Mouse (Mus musculus) adrenal gland, adult 8-10 months (tissue): ENCODE data around the gene Tarbp1. TPM values are rescaled to one million over a fixed set of nuclear protein-coding genes. Genes with fewer than 3 reads are reported as not detected.
A peak's percentile ranks its signal among the peaks of the same experiment; 100 is the strongest.

Experiments
- DNase-seq: peaks from one replicate; pipeline ENCODE4 v3.0.0; 2022
- total RNA-seq, 4 experiments: library from RNA; stranded (reverse); gene quantifications; 2 replicates each; pipeline ENCODE4 v1.2.4; 2022

Gene Tarbp1
- total RNA-seq: 1 to 10 TPM; 6.3 to 7.9 (median 7.8) TPM

DNA sequence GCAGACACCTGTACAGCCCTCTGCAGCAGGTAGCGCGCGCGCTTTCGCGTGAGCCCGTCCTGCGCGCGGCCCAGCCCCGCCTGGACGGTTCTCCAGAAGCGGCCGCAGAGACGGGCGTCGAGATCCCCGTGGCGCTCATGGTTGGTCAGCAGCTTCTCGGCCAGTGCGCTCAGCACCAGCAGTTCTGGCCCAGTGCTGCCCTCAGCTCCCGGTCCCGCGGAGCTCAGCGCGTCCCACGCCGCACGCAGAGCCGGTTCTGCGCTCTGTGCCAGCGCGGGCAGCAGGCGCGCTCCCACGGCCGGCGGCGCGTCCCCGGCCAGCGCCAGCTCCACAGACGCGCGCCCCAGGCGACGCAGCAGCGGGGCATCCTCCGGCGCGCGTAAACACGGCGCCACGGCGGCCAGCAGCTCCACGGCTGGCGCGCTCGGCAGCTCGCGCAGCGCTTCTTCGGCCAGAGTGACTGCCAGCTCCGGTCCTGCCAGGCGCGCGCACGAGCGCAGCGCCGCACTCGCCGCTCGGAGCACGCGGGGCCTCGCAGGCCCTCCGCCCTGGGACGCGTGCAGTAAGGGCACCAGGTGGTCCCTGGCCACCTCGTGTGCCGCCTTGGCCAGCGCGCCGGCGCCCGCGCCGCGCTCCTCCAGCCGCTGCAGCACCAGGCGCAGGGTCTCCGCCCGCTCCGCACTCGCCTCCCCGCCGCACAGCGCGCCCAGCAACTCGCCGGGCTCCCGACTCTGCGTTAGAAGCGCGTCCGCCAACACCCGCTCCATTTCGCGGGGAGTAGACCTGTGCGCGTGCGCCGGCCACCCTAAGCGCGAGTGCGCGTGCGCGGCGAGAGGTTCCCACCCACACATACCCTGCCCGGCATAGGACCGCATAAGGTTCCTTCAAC, at the start of gene Tarbp1:
Gene Tarbp1 (minus strand): TSS at position 767 of the 889 bp plus-strand sequence.
- peak; percentile 84 for DNase-seq

DNA sequence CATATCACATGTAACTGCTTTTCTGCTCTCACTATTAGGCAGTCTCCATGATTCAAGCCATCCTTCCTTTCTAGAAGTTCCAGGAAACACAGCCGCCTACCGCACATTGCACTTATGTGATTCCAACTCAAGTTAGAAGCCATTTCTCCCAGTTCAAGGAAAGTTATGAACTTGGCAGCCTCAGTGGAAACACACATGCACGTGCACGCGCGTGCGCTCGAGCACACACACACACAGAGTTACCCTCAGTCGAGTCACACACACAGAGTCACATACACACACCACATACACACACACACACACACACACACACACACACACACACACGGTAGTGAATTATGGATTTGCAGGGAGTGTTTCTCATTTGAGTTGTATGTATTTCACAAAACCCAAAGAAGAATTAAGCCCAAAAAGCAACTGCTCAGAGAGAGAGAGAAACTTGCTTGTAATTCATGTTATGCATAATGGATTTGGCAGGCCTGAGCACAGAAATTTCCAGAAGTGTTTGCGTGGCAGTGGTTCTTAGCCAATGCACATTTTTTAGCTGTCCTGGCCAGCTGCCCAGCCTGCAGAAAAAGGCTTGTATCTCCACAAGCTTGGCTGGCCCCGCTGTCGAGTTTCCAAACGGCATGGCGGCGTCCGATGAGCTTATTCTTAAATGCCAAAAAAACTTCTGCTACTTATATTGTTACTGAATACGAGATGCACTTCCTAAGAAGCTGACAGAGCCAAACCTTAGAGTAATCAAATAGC, 49.5 kb upstream of the Tarbp1 start:
- DNase-seq: peak; percentile 82

GRCm38 (mm10) chr8:126523060-126523574, 48.3 kb upstream of the Tarbp1 start:
- DNase-seq: peak; percentile 78

- DNase-seq: no peak
These were observed 44.6 kb upstream of the Tarbp1 start for GRCm38 (mm10) chr8:126519447-126519975.

DNA sequence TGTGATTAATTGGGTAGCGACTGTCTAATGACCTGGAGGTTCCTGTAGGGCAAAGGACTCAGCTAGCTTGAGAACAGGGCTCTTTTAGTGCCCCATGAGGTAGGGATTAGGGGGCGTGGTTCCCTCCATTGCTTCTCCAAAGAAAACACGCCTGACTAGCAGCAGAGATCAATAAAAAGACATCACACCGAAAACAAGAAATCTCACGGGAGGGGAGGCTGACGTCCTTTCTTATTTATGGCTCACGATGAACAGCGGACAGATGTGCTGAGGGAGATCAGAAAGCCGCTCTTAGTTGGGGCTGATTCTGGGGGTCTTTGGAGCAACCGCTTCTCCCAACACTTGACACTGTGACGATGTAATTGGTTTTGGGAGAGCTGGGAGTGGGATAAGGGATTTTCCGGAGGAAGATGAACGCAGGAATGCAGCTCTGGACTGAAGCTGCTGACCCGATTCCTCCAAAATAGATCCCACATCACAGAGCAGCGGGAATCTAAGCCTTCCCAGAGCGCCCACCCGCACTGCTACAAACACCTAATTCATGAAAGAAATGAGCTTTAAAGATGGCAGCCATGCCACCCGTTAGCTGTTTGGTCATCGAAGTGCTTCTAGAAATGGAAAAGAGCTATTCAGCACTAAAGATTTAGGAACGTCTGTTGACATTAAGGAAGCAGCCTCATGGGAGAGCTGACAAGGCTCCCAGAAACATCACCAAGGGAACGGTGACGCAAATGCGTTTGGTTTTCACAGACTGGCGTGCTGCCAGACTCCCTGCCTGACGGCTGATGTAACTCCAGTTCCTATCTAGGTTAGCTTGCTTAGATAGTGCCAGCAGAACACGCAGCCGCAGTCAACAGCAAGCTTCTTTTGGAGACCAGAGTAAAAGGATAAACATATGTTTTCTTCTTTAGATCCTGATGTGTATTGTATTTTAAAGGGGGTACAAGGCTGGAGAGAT, 42.0 kb upstream of the Tarbp1 start:
- DNase-seq: peak; percentile 99

DNA sequence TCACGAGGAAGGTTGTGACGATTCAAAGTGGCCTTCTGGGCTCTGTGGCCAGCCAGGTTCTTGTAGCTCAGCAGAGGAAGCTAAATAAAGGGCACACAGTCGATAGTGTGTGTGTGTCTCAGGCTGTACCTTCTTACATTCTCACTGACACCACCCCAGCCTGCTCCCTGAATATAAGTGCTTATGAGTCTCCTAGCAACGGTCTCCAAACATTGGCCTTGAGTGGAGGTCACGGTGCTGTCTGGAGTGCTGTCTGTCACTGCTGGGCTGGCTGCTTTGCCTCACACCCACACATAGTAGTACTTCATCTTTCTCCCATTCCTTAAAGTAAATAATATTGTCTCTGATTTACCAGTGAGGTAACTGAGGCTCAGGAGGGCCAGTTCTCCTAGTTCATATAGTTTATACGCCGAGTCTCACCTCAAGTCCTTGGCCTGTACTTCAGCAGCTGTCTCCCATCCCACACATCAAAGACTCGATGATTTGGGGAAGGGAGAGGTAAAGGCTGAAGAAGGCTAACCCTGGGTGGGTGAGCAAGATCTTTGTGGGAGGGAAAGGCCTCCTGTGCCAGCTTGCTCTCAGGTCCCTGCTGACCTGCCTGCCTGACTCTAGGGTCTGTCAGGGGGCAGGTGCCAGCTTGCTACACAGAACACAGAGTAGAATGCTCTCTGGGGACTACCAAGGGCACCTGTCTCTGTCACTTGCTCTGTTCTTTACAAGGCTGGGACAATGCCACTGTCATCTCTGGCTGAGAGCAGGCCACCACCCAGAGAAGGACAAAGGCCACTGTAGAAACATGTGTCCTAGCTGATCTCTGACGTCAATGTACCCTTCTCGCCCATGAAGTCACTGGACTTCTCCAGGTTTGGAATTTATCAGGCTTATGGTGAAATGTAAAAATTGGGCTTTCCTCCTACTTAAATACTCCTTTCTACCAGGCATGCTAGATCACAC, 39.4 kb upstream of the Tarbp1 start:
- no peak for DNase-seq

DNA sequence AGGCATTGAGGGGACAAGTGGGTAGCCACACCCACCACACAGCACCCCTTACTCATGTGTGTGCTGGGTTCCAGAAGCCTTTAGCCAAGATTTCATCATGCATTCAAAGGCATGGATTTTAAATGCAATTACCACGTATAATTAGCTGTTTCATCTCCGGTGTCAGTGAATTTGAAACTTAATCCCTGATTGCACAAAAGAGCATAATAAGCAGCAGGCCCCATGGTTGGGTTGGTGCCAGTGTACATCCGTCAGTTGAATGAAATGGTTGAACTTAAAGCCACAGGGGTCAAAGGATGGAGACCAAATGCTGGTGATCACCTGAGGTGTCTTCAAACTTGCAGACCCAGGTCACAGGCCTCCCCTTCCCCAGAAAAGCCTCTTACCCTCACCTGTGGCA, 36.0 kb upstream of the Tarbp1 start:
- no peak for DNase-seq

GRCm38 (mm10) chr8:126509635-126510034, 34.8 kb upstream of the Tarbp1 start:
- no peak for DNase-seq

GRCm38 (mm10) chr8:126508871-126509586, 34.2 kb upstream of the Tarbp1 start:
- DNase-seq: no peak

GRCm38 (mm10) chr8:126508221-126508620, 33.4 kb upstream of the Tarbp1 start:
- DNase-seq: no peak

GRCm38 (mm10) chr8:126504492-126505182, 29.8 kb upstream of the Tarbp1 start:
- DNase-seq: no peak

GRCm38 (mm10) chr8:126502722-126503121, 27.9 kb upstream of the Tarbp1 start:
- no peak for DNase-seq

GRCm38 (mm10) chr8:126499371-126499770, 24.5 kb upstream of the Tarbp1 start:
- DNase-seq: no peak

- no peak for DNase-seq
These were observed 23.6 kb upstream of the Tarbp1 start for GRCm38 (mm10) chr8:126498465-126498864.

- peak; percentile 92 for DNase-seq
These were observed 22.9 kb upstream of the Tarbp1 start for GRCm38 (mm10) chr8:126497541-126498428.

- no peak for DNase-seq
These were observed 22.1 kb upstream of the Tarbp1 start for GRCm38 (mm10) chr8:126496915-126497314.

- no peak for DNase-seq
These were observed 20.6 kb upstream of the Tarbp1 start for GRCm38 (mm10) chr8:126495461-126495860.
